Mouse (Mus musculus) CH12.LX (cell line): ENCODE measurements around the gene Mrtfa.

ENCODE experiments used
- CHD1 ChIP-seq: IDR thresholded peaks from 2 replicates; pipeline ENCODE4 v1.6.1; 2012; ENCODE audit warnings: low read depth, low read length, improper control_type of control experiment, inconsistent platforms
- CTCF ChIP-seq, 2 experiments: IDR thresholded peaks in 1 of 2; conservative IDR thresholded peaks in 1 of 2; 2 replicates each; pipeline ENCODE4 v1.5.1; 2011 to 2012; ENCODE audit warnings: low read depth in 2 of 2, low read length in 2 of 2, improper control_type of control experiment in 1 of 2, inconsistent platforms in 1 of 2, mild to moderate bottlenecking in 1 of 2, moderate library complexity in 1 of 2
- ELF1 ChIP-seq: IDR thresholded peaks from 2 replicates; pipeline ENCODE4 v1.6.1; 2014; ENCODE audit warnings: low read depth, mild to moderate bottlenecking, inconsistent platforms, low read length, improper control_type of control experiment
- EP300 ChIP-seq: IDR thresholded peaks from 2 replicates; pipeline ENCODE4 v1.6.1; 2011; ENCODE audit warnings: low read length, improper control_type of control experiment
- GABPA ChIP-seq: IDR thresholded peaks from 2 replicates; pipeline ENCODE4 v1.6.1; 2012; ENCODE audit warnings: low read depth, low read length, improper control_type of control experiment, inconsistent platforms; ENCODE audit not compliant: insufficient replicate concordance
- HCFC1 ChIP-seq: IDR thresholded peaks from 2 replicates; pipeline ENCODE4 v1.6.1; 2012; ENCODE audit warnings: low read depth, mild to moderate bottlenecking, inconsistent platforms, low read length, improper control_type of control experiment
- MYC ChIP-seq: IDR thresholded peaks from 2 replicates; pipeline ENCODE4 v1.6.1; 2011; ENCODE audit warnings: low read depth, mild to moderate bottlenecking, improper control_type of control experiment, low read length
- NELFE ChIP-seq: IDR thresholded peaks from 2 replicates; pipeline ENCODE4 v1.6.1; 2011; ENCODE audit warnings: low read depth, low read length, improper control_type of control experiment
- NRF1 ChIP-seq: IDR thresholded peaks from 2 replicates; pipeline ENCODE4 v1.6.1; 2014; ENCODE audit warnings: low read depth, mild to moderate bottlenecking, inconsistent platforms, low read length, improper control_type of control experiment, moderate library complexity
- POLR2A ChIP-seq: IDR thresholded peaks from 2 replicates; pipeline ENCODE4 v1.6.1; 2011; ENCODE audit warnings: low read depth, mild to moderate bottlenecking, improper control_type of control experiment, low read length
- TBP ChIP-seq: conservative IDR thresholded peaks from 2 replicates; pipeline ENCODE4 v1.6.1; 2011; ENCODE audit warnings: low read depth, low read length, improper control_type of control experiment
- USF1 ChIP-seq: IDR thresholded peaks from 2 replicates; pipeline ENCODE4 v1.6.1; 2014; ENCODE audit warnings: low read depth, mild to moderate bottlenecking, inconsistent platforms, low read length, improper control_type of control experiment

DNA sequence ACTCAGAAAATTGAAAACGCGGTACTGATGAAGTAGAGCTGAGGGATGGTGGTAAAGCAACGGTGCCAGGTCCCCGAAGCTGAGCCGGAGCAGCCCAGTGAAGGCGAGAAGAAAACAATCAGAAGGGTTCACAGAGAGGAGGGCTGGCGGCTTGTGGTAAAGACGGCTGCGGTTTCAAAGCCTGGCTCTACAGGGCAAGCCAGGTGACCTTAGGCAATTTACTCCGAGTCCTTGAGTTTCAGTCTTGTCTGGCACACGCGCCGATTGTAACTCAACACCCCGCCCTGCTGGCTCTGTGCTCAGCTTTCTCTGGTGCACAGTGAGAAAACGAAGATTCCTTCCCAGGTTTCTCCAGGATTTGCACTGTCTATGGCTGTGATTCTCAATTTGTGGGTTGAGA lies 22.4 kb upstream of the Mrtfa start:
- TF ChIP-seq CTCF (conservative IDR thresholded peaks at IDR 0.05 in 1 of 2, IDR thresholded peaks at IDR 0.05 in 1 of 2; ENCODE audit: low read depth in 2 of 2, low read length in 2 of 2), result no peak
- TF ChIP-seq HCFC1, result no peak
- TF ChIP-seq POLR2A, result no peak
- TF ChIP-seq EP300, result no peak
- no peak for TF ChIP-seq NELFE
- TF ChIP-seq USF1, result no peak
- no peak for TF ChIP-seq MYC
- 0 out of 2 replicates have a peak, but pooled peaks have one; percentile 11 for TF ChIP-seq TBP
- TF ChIP-seq CHD1, result no peak
- TF ChIP-seq NRF1, result no peak
- TF ChIP-seq GABPA, result no peak
- no peak for TF ChIP-seq ELF1
